Mouse (Mus musculus): Measurements from ENCODE around the gene Son.

- no peak for TF ChIP-seq CTCF (IDR thresholded peaks at IDR 0.05 in 2 of 3, conservative IDR thresholded peaks at IDR 0.05 in 1 of 3; ENCODE audit: control insufficient read depth in 1 of 3, insufficient read depth in 1 of 3, low read depth in 2 of 3, low read length in 3 of 3, poor library complexity in 1 of 3, severe bottlenecking in 1 of 3)
- no peak for TF ChIP-seq USF1 (IDR thresholded peaks at IDR 0.05; ENCODE audit: low read depth, low read length)
- no peak for TF ChIP-seq MAZ (IDR thresholded peaks at IDR 0.05; ENCODE audit: low read depth, low read length)
- TF ChIP-seq POLR2A (IDR thresholded peaks at IDR 0.05; ENCODE audit: control insufficient read depth in 1 of 2, insufficient read depth in 1 of 2, low read depth in 1 of 2, low read length in 2 of 2, poor library complexity in 1 of 2), result no peak
- TF ChIP-seq SIN3A (IDR thresholded peaks at IDR 0.05; ENCODE audit: low read length), result no peak
- TF ChIP-seq EP300 (IDR thresholded peaks at IDR 0.05; ENCODE audit: low read depth in 1 of 2, low read length in 2 of 2), result no peak
- TF ChIP-seq NELFE (IDR thresholded peaks at IDR 0.05; ENCODE audit: low read depth, low read length), result no peak
Measured at GRCm38 (mm10) chr16:91710241-91710640, 62.9 kb downstream of the Son start.

All from MEL (cell line).